Comparison of ENCODE assay signal across 10 mouse cellular contexts in genomic region chr6:91159047-91159446, GRCm38 (mm10). TPM values are rescaled to one million over a fixed set of nuclear protein-coding genes. Genes with fewer than 3 reads are reported as not detected.
A peak's percentile ranks its signal among the peaks of the same experiment; 100 is the strongest.
DNase-seq lines count a peak whose midpoint lies in the region; ATAC-seq lines count a peak whose summit lies in the region.
"Had no signal": no experiment of that assay in that cellular context is flagged by ENCODE, and none has a peak within 500 bp of the region (broad histone marks: within the 10 kb centered on the region; RNA-seq: fewer than 3 reads in every experiment).

No protein-coding gene starts in this region.

- H3K9me3 ChIP-seq in heart, embryonic 13.5 days: no peaks in the 10 kb centered on the region
- no peaks in the 10 kb centered on the region for H3K9me3 ChIP-seq in embryonic facial prominence, embryonic 12.5 days
- no peaks in the 10 kb centered on the region for H3K9me3 ChIP-seq in hindbrain, embryonic 13.5 days
- H3K9me3 ChIP-seq in midbrain, embryonic 11.5 days (ENCODE audit: control insufficient read depth, low read length): no peaks in the 10 kb centered on the region

- peaks cover 85% of the 10 kb centered on the region for H3K4me1 ChIP-seq in heart, embryonic 13.5 days
- peaks cover 45% of the 10 kb centered on the region for H3K4me1 ChIP-seq in embryonic facial prominence, embryonic 12.5 days
- peaks cover 84% of the 10 kb centered on the region for H3K4me1 ChIP-seq in hindbrain, embryonic 13.5 days (replicated peaks)
- H3K4me1 ChIP-seq in midbrain, embryonic 11.5 days (ENCODE audit: control insufficient read depth, insufficient read depth, low read length): peaks cover 22% of the 10 kb centered on the region

- no peak for DNase-seq in heart, postnatal 14 days
- no peak for DNase-seq in midbrain, embryonic 11.5 days (ENCODE audit: low spot score, missing footprints)
- no peak for DNase-seq in frontal cortex, postnatal 25 days (ENCODE audit: low spot score in 2 of 2)
- no peak for DNase-seq in spleen, adult 12 weeks (ENCODE audit: low spot score)
- no peak for DNase-seq in lung, postnatal 10 days
- DNase-seq: kidney, adult 11 months had no signal

- 0 out of 2 replicates have a peak overlapping the region, but pooled peaks have one; percentile 76 for H3K4me3 ChIP-seq in heart, embryonic 13.5 days
- H3K4me3 ChIP-seq in embryonic facial prominence, embryonic 12.5 days: no peak overlapping the region
- peak overlapping the region; percentile 11; the same call in 1 of the 2 replicates for H3K4me3 ChIP-seq in hindbrain, embryonic 13.5 days
- H3K4me3 ChIP-seq in midbrain, embryonic 11.5 days (ENCODE audit: low read depth, low read length): no peak overlapping the region

- WGBS in heart, embryonic 13.5 days: 52% methylated on average over 9 of the region's 9 CpGs
- WGBS in embryonic facial prominence, embryonic 12.5 days: 76% methylated on average over 9 of the region's 9 CpGs
- 74% methylated on average over 9 of the region's 9 CpGs for WGBS in hindbrain, embryonic 13.5 days
- WGBS in midbrain, embryonic 11.5 days: 87% methylated on average over 9 of the region's 9 CpGs

- H3K27ac ChIP-seq in heart, embryonic 13.5 days (replicated peaks): peak overlapping the region; percentile 34; the same call in 1 of the 2 replicates
- H3K27ac ChIP-seq in embryonic facial prominence, embryonic 12.5 days: peak overlapping the region; percentile 30; the same call in 1 of the 2 replicates
- H3K27ac ChIP-seq in hindbrain, embryonic 13.5 days: peak overlapping the region; percentile 5; the same call in 1 of the 2 replicates
- H3K27ac ChIP-seq in midbrain, embryonic 11.5 days (ENCODE audit: low read depth, low read length): no peak overlapping the region
- H3K27ac ChIP-seq: macrophage had no signal

- H3K9ac ChIP-seq in heart, embryonic 13.5 days: peak overlapping the region; percentile 63
- no peak overlapping the region for H3K9ac ChIP-seq in embryonic facial prominence, embryonic 12.5 days
- H3K9ac ChIP-seq in hindbrain, embryonic 13.5 days: peak overlapping the region; percentile 87
- H3K9ac ChIP-seq in midbrain, embryonic 11.5 days (ENCODE audit: low read length): peak overlapping the region; percentile 16; the same call in 1 of the 2 replicates

- ATAC-seq in heart, embryonic 13.5 days (ENCODE audit: extremely low read depth, insufficient number of reproducible peaks, low FRiP score, low TSS enrichment): no peak
- no peak for ATAC-seq in embryonic facial prominence, embryonic 12.5 days (ENCODE audit: insufficient number of reproducible peaks, insufficient read depth, low FRiP score, low TSS enrichment)
- ATAC-seq in hindbrain, embryonic 13.5 days (ENCODE audit: low FRiP score): no peak
- no peak for ATAC-seq in midbrain, embryonic 11.5 days (ENCODE audit: low FRiP score)

- peak overlapping the region; percentile 88 for H3K4me2 ChIP-seq in heart, embryonic 13.5 days
- H3K4me2 ChIP-seq in embryonic facial prominence, embryonic 12.5 days (replicated peaks): peak overlapping the region; percentile 63; the same call in 1 of the 2 replicates
- H3K4me2 ChIP-seq in hindbrain, embryonic 13.5 days: peak overlapping the region; percentile 70
- H3K4me2 ChIP-seq in midbrain, embryonic 11.5 days: no peak overlapping the region; the same call in 1 of the 2 replicates

- intact Hi-C loops in heart, postnatal 14 days (cut with DNase I): no loop called here

- no peaks in the 10 kb centered on the region for H3K36me3 ChIP-seq in heart, embryonic 13.5 days
- 0 out of 2 replicates have a peak, but pooled peaks cover 4% of the 10 kb centered on the region for H3K36me3 ChIP-seq in embryonic facial prominence, embryonic 12.5 days
- H3K36me3 ChIP-seq in hindbrain, embryonic 13.5 days: peaks cover 14% of the 10 kb centered on the region
- no peaks in the 10 kb centered on the region for H3K36me3 ChIP-seq in midbrain, embryonic 11.5 days (ENCODE audit: control insufficient read depth, insufficient read depth, low read length)

- peaks cover 8% of the 10 kb centered on the region for H3K27me3 ChIP-seq in heart, embryonic 13.5 days (replicated peaks)
- no peaks in the 10 kb centered on the region for H3K27me3 ChIP-seq in embryonic facial prominence, embryonic 12.5 days
- H3K27me3 ChIP-seq in hindbrain, embryonic 13.5 days: no peaks in the 10 kb centered on the region
- no peaks in the 10 kb centered on the region for H3K27me3 ChIP-seq in midbrain, embryonic 11.5 days (ENCODE audit: control insufficient read depth, insufficient read depth, low read length)

RNA-seq across cellular contexts. Expression of gene Hdac11, which starts 2.6 kb away (rescaled TPM):
- polyA plus RNA-seq in heart, embryonic 13.5 days (2015; fragmentation: Nextera tagmentation; extraction: Ambion mirVana): 8.2 and 9.6 TPM in 2 replicates
- 10 to 100 TPM; 11.5 to 11.8 TPM for total RNA-seq in heart, postnatal 14 days (2021)
- 16.7 and 16.8 TPM in 2 replicates for polyA plus RNA-seq in embryonic facial prominence, embryonic 12.5 days (2016; fragmentation: Nextera tagmentation; extraction: Ambion mirVana)
- polyA plus RNA-seq in hindbrain, embryonic 13.5 days (2015; fragmentation: Nextera tagmentation; extraction: Ambion mirVana): 33.6 and 34.2 TPM in 2 replicates
- 12.8 and 13.0 TPM in 2 replicates for polyA plus RNA-seq in midbrain, embryonic 11.5 days (2014; fragmentation: Nextera tagmentation; extraction: Ambion mirVana)

RNA-seq across cellular contexts. Expression of gene Nup210, which starts 42.4 kb away (rescaled TPM):
- polyA plus RNA-seq in heart, embryonic 13.5 days (2015; fragmentation: Nextera tagmentation; extraction: Ambion mirVana): 7.6 and 8.9 TPM in 2 replicates
- 1 to 10 TPM; 4.5 to 6.0 TPM for total RNA-seq in heart, postnatal 14 days (2021)
- 9.5 and 9.7 TPM in 2 replicates for polyA plus RNA-seq in embryonic facial prominence, embryonic 12.5 days (2016; fragmentation: Nextera tagmentation; extraction: Ambion mirVana)
- 17.0 and 17.4 TPM in 2 replicates for polyA plus RNA-seq in hindbrain, embryonic 13.5 days (2015; fragmentation: Nextera tagmentation; extraction: Ambion mirVana)
- polyA plus RNA-seq in midbrain, embryonic 11.5 days (2014; fragmentation: Nextera tagmentation; extraction: Ambion mirVana): 13.9 and 15.8 TPM in 2 replicates

RNA-seq across cellular contexts. Expression of gene Fbln2, which starts 53.2 kb away (rescaled TPM):
- 173 and 181 TPM in 2 replicates for polyA plus RNA-seq in heart, embryonic 13.5 days (2015; fragmentation: Nextera tagmentation; extraction: Ambion mirVana)
- 100 to 1,000 TPM; 112 to 127 TPM for total RNA-seq in heart, postnatal 14 days (2021)
- polyA plus RNA-seq in embryonic facial prominence, embryonic 12.5 days (2016; fragmentation: Nextera tagmentation; extraction: Ambion mirVana): 179 and 200 TPM in 2 replicates
- 27.4 and 32.0 TPM in 2 replicates for polyA plus RNA-seq in hindbrain, embryonic 13.5 days (2015; fragmentation: Nextera tagmentation; extraction: Ambion mirVana)
- 21.9 TPM in 2 replicates for polyA plus RNA-seq in midbrain, embryonic 11.5 days (2014; fragmentation: Nextera tagmentation; extraction: Ambion mirVana)

Comparison
In these comparisons a context has a peak if more than half of its experiments do, and no peak if none do; other contexts are left out.
1. H3K4me3 ChIP-seq: peak in heart, embryonic 13.5 days (single experiment) and hindbrain, embryonic 13.5 days (single experiment); none in embryonic facial prominence, embryonic 12.5 days (single experiment) and midbrain, embryonic 11.5 days (single experiment).